Mouse (Mus musculus): Measurements from ENCODE around the gene Lgals2. TPM values are rescaled to one million over a fixed set of nuclear protein-coding genes. Genes with fewer than 3 reads are reported as not detected.

Gene Lgals2
- polyA plus RNA-seq, 1 experiment, result 1.3 TPM

- H3K27me3 ChIP-seq (ENCODE audit: control insufficient read depth, insufficient read depth, insufficient read length), result no peaks in the 10 kb centered on the region
- TF ChIP-seq USF1 (IDR thresholded peaks at IDR 0.05; ENCODE audit: low read depth) (no peak), CEBPB (IDR thresholded peaks at IDR 0.05; ENCODE audit: low read depth) (no peak), CTCF (IDR thresholded peaks at IDR 0.05; ENCODE audit: control insufficient read depth, insufficient read depth, insufficient read length) (no peak), MYOD1 (IDR thresholded peaks at IDR 0.05; ENCODE audit: control insufficient read depth, insufficient read length, low read depth) (no peak), FOSL1 (IDR thresholded peaks at IDR 0.05; ENCODE audit: insufficient read depth, low read length, poor library complexity, severe bottlenecking) (no peak), MAX (IDR thresholded peaks at IDR 0.05) (no peak), MYOG (IDR thresholded peaks at IDR 0.05; ENCODE audit: control insufficient read depth, extremely low read depth, insufficient read length) (no peak)
- no peaks in the 10 kb centered on the region for H3K36me3 ChIP-seq (ENCODE audit: control insufficient read depth, insufficient read depth)
- H3K4me3 ChIP-seq (ENCODE audit: insufficient read depth, poor library complexity, severe bottlenecking), result no peak overlapping the region
- H3ac ChIP-seq (ENCODE audit: control insufficient read depth, insufficient read length, low read depth), result no peak overlapping the region
- no peaks in the 10 kb centered on the region for H3K79me2 ChIP-seq (ENCODE audit: control insufficient read depth, insufficient read depth)
- H3K79me3 ChIP-seq (ENCODE audit: low read depth), result no peaks in the 10 kb centered on the region
Measured at GRCm38 (mm10) chr15:78862280-78862679, 7.0 kb upstream of the Lgals2 start.

GRCm38 (mm10) chr15:78859714-78860113, 4.4 kb upstream of the Lgals2 start:
- H3K27me3 ChIP-seq (ENCODE audit: control insufficient read depth, insufficient read depth, insufficient read length), result no peaks in the 10 kb centered on the region
- H3K4me3 ChIP-seq (ENCODE audit: insufficient read depth, poor library complexity, severe bottlenecking), result no peak overlapping the region
- TF ChIP-seq MYOG (IDR thresholded peaks at IDR 0.05; ENCODE audit: control insufficient read depth, extremely low read depth, insufficient read length) (no peak), MYOD1 (IDR thresholded peaks at IDR 0.05; ENCODE audit: control insufficient read depth, insufficient read length, low read depth) (no peak), CEBPB (IDR thresholded peaks at IDR 0.05; ENCODE audit: low read depth) (no peak), MAX (IDR thresholded peaks at IDR 0.05) (no peak), USF1 (IDR thresholded peaks at IDR 0.05; ENCODE audit: low read depth) (no peak), FOSL1 (IDR thresholded peaks at IDR 0.05; ENCODE audit: insufficient read depth, low read length, poor library complexity, severe bottlenecking) (no peak), CTCF (IDR thresholded peaks at IDR 0.05; ENCODE audit: control insufficient read depth, insufficient read depth, insufficient read length) (no peak)
- H3K79me3 ChIP-seq (ENCODE audit: low read depth), result no peaks in the 10 kb centered on the region
- no peaks in the 10 kb centered on the region for H3K36me3 ChIP-seq (ENCODE audit: control insufficient read depth, insufficient read depth)
- H3ac ChIP-seq (ENCODE audit: control insufficient read depth, insufficient read length, low read depth), result no peak overlapping the region
- no peaks in the 10 kb centered on the region for H3K79me2 ChIP-seq (ENCODE audit: control insufficient read depth, insufficient read depth)

GRCm38 (mm10) chr15:78859311-78859710, 4.0 kb upstream of the Lgals2 start:
- Histone ChIP-seq H3K27me3 (ENCODE audit: control insufficient read depth, insufficient read depth, insufficient read length) (no peaks in the 10 kb centered on the region), H3K79me2 (ENCODE audit: control insufficient read depth, insufficient read depth) (no peaks in the 10 kb centered on the region), H3K36me3 (ENCODE audit: control insufficient read depth, insufficient read depth) (no peaks in the 10 kb centered on the region), H3ac (ENCODE audit: control insufficient read depth, insufficient read length, low read depth) (no peak overlapping the region), H3K79me3 (ENCODE audit: low read depth) (no peaks in the 10 kb centered on the region), H3K4me3 (ENCODE audit: insufficient read depth, poor library complexity, severe bottlenecking) (no peak overlapping the region)
- TF ChIP-seq FOSL1 (IDR thresholded peaks at IDR 0.05; ENCODE audit: insufficient read depth, low read length, poor library complexity, severe bottlenecking) (no peak), MAX (IDR thresholded peaks at IDR 0.05) (no peak), CEBPB (IDR thresholded peaks at IDR 0.05; ENCODE audit: low read depth) (no peak), MYOD1 (IDR thresholded peaks at IDR 0.05; ENCODE audit: control insufficient read depth, insufficient read length, low read depth) (no peak), MYOG (IDR thresholded peaks at IDR 0.05; ENCODE audit: control insufficient read depth, extremely low read depth, insufficient read length) (no peak), USF1 (IDR thresholded peaks at IDR 0.05; ENCODE audit: low read depth) (no peak), CTCF (IDR thresholded peaks at IDR 0.05; ENCODE audit: control insufficient read depth, insufficient read depth, insufficient read length) (no peak)

GRCm38 (mm10) chr15:78857009-78857408, 1.7 kb upstream of the Lgals2 start:
- H3ac ChIP-seq (ENCODE audit: control insufficient read depth, insufficient read length, low read depth), result no peak overlapping the region
- no peaks in the 10 kb centered on the region for H3K36me3 ChIP-seq (ENCODE audit: control insufficient read depth, insufficient read depth)
- H3K79me3 ChIP-seq (ENCODE audit: low read depth), result no peaks in the 10 kb centered on the region
- no peaks in the 10 kb centered on the region for H3K27me3 ChIP-seq (ENCODE audit: control insufficient read depth, insufficient read depth, insufficient read length)
- H3K79me2 ChIP-seq (ENCODE audit: control insufficient read depth, insufficient read depth), result no peaks in the 10 kb centered on the region
- TF ChIP-seq MYOD1 (IDR thresholded peaks at IDR 0.05; ENCODE audit: control insufficient read depth, insufficient read length, low read depth), result no peak
- TF ChIP-seq FOSL1 (IDR thresholded peaks at IDR 0.05; ENCODE audit: insufficient read depth, low read length, poor library complexity, severe bottlenecking), result no peak
- peak; percentile 60 for TF ChIP-seq MAX (IDR thresholded peaks at IDR 0.05)
- TF ChIP-seq MYOG (IDR thresholded peaks at IDR 0.05; ENCODE audit: control insufficient read depth, extremely low read depth, insufficient read length), result no peak
- no peak for TF ChIP-seq USF1 (IDR thresholded peaks at IDR 0.05; ENCODE audit: low read depth)
- H3K4me3 ChIP-seq (ENCODE audit: insufficient read depth, poor library complexity, severe bottlenecking), result no peak overlapping the region

GRCm38 (mm10) chr15:78851505-78852153, 3.7 kb downstream of the Lgals2 start:
- Histone ChIP-seq H3K79me3 (ENCODE audit: low read depth) (peaks cover 10% of the 10 kb centered on the region), H3K79me2 (ENCODE audit: control insufficient read depth, insufficient read depth) (peaks cover 16% of the 10 kb centered on the region), H3K36me3 (ENCODE audit: control insufficient read depth, insufficient read depth) (peaks cover 29% of the 10 kb centered on the region), H3K27me3 (ENCODE audit: control insufficient read depth, insufficient read depth, insufficient read length) (no peaks in the 10 kb centered on the region), H3K4me3 (ENCODE audit: insufficient read depth, poor library complexity, severe bottlenecking) (no peak overlapping the region), H3ac (ENCODE audit: control insufficient read depth, insufficient read length, low read depth) (peak overlapping the region; percentile 39)
- TF ChIP-seq MAX (IDR thresholded peaks at IDR 0.05) (peak; percentile 35), CTCF (IDR thresholded peaks at IDR 0.05; ENCODE audit: control insufficient read depth, insufficient read depth, insufficient read length) (peak; percentile 68), USF1 (IDR thresholded peaks at IDR 0.05; ENCODE audit: low read depth) (no peak), FOSL1 (IDR thresholded peaks at IDR 0.05; ENCODE audit: insufficient read depth, low read length, poor library complexity, severe bottlenecking) (no peak)

- Histone ChIP-seq H3K4me3 (ENCODE audit: insufficient read depth, poor library complexity, severe bottlenecking) (no peak overlapping the region), H3K79me2 (ENCODE audit: control insufficient read depth, insufficient read depth) (peaks cover 23% of the 10 kb centered on the region), H3K79me3 (ENCODE audit: low read depth) (peaks cover 16% of the 10 kb centered on the region), H3K27me3 (ENCODE audit: control insufficient read depth, insufficient read depth, insufficient read length) (no peaks in the 10 kb centered on the region), H3K36me3 (ENCODE audit: control insufficient read depth, insufficient read depth) (peaks cover 36% of the 10 kb centered on the region), H3ac (ENCODE audit: control insufficient read depth, insufficient read length, low read depth) (no peak overlapping the region)
- TF ChIP-seq USF1 (IDR thresholded peaks at IDR 0.05; ENCODE audit: low read depth), result no peak
- no peak for TF ChIP-seq CEBPB (IDR thresholded peaks at IDR 0.05; ENCODE audit: low read depth)
- TF ChIP-seq FOSL1 (IDR thresholded peaks at IDR 0.05; ENCODE audit: insufficient read depth, low read length, poor library complexity, severe bottlenecking), result no peak
- no peak for TF ChIP-seq MYOG (IDR thresholded peaks at IDR 0.05; ENCODE audit: control insufficient read depth, extremely low read depth, insufficient read length)
Measured at GRCm38 (mm10) chr15:78850944-78851343, 4.4 kb downstream of the Lgals2 start.
